Mouse (Mus musculus) liver, postnatal 0 days (tissue): ENCODE measurements around the gene Meis2. TPM values are rescaled to one million over a fixed set of nuclear protein-coding genes. Genes with fewer than 3 reads are reported as not detected.

Experiments used
- ATAC-seq: fragments of 200-750 bp; cut with Nextera tagmentation; 2 replicates; pipeline ENCODE4 v1.8.0; 2017; ENCODE audit warnings: mild to moderate bottlenecking, moderate library complexity
- DNase-seq: peaks from one replicate; pipeline ENCODE4 v3.0.0-alpha.2; 2016
- H3K27ac ChIP-seq: fragments of 300-500 bp; sonication (generic); 2 replicates; pipeline ENCODE4 v1.5.1; 2014; ENCODE audit warnings: antibody characterized with exemption, moderate library complexity, mild to moderate bottlenecking, low read depth
- H3K27me3 ChIP-seq: fragments of 300-500 bp; sonication (generic); 2 replicates; pipeline ENCODE4 v1.6.1; 2014; ENCODE audit warnings: low read length, control low read depth, mixed read lengths; ENCODE audit not compliant: insufficient read depth
- H3K36me3 ChIP-seq: fragments of 300-500 bp; sonication (generic); replicated peaks from 2 replicates; pipeline ENCODE4 v1.6.1; 2014; ENCODE audit warnings: mild to moderate bottlenecking, control low read depth, low read length, moderate library complexity, mixed read lengths; ENCODE audit not compliant: insufficient read depth
- H3K4me1 ChIP-seq: fragments of 300-500 bp; sonication (generic); 2 replicates; pipeline ENCODE4 v1.6.1; 2014; ENCODE audit warnings: antibody characterized with exemption, mild to moderate bottlenecking, control low read depth; ENCODE audit not compliant: insufficient read depth
- H3K4me2 ChIP-seq: fragments of 300-500 bp; sonication (generic); 2 replicates; pipeline ENCODE4 v1.6.1; 2014; ENCODE audit warnings: low read depth, mild to moderate bottlenecking, low read length, moderate library complexity, mixed read lengths
- H3K4me3 ChIP-seq: fragments of 300-500 bp; sonication (generic); 2 replicates; pipeline ENCODE4 v1.5.1; 2014; ENCODE audit warnings: low read depth, low read length
- H3K9ac ChIP-seq: fragments of 300-500 bp; sonication (generic); replicated peaks from 2 replicates; pipeline ENCODE4 v1.6.1; 2014; ENCODE audit warnings: mild to moderate bottlenecking, moderate library complexity
- H3K9me3 ChIP-seq: fragments of 300-500 bp; sonication (generic); 2 replicates; pipeline ENCODE4 v1.6.1; 2016; ENCODE audit warnings: mild to moderate bottlenecking, control low read depth, low read length, mixed read lengths
- CTCF ChIP-seq: sonication (generic); IDR thresholded peaks from 2 replicates; pipeline ENCODE4 v1.5.1; 2016; ENCODE audit warnings: antibody characterized with exemption, low read depth
- EP300 ChIP-seq: IDR thresholded peaks from 2 replicates; pipeline ENCODE4 v1.6.1; 2016; ENCODE audit warnings: antibody characterized with exemption, low read depth, mild to moderate bottlenecking
- whole genome bisulfite sequencing: fragments of 180-500 bp; shearing (Covaris S2); extraction: QIAGEN DNeasy Blood & Tissue Kit; methylation state at CpG from one replicate; pipeline ENCODE4 v1.1.7; 2014; ENCODE audit not compliant: insufficient replicate concordance; 5-methylcytosine and 5-hydroxymethylcytosine counted together
- polyA plus RNA-seq: library from polyadenylated mRNA; unstranded; fragments of >200 nt; fragmentation: Nextera tagmentation; extraction: Ambion mirVana; gene quantifications from 2 replicates; pipeline ENCODE4 v1.2.1, GENCODE M21; 2015

Meis2 gene
- polyA plus RNA-seq, 1 experiment from 2014 or later, result 2.0 TPM

DNA sequence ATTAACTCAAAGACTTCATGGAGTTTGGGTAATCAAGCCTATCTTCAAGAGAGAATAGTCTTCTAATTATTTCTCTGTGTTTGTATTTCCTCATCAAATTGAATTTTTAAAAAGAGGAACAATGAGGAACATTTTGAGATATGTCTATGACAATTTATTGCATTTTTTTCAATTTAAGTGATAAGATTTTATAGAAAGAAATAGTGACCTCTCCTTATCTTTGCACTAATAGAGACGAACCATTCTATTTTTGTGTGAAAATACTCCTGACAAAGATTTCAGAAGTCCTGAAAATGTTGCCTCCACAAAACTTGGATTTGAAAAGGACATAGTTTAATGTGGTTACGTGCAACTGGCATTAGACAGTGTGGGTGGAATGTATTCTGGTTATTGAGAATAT, 131.3 kb downstream of the Meis2 start:
- Histone ChIP-seq H3K36me3 (no peaks in the 10 kb centered on the region), H3K4me2 (no peak overlapping the region), H3K4me1 (peaks cover 3% of the 10 kb centered on the region; the same call in 1 of the 2 replicates), H3K27ac (no peak overlapping the region), H3K9ac (no peak overlapping the region), H3K4me3 (no peak overlapping the region), H3K27me3 (no peaks in the 10 kb centered on the region), H3K9me3 (no peaks in the 10 kb centered on the region)
- DNase-seq (no peak), ATAC-seq (no peak)
- TF ChIP-seq CTCF (no peak), EP300 (no peak)
- WGBS, result 63% methylated on average over 2 of the region's 2 CpGs

DNA sequence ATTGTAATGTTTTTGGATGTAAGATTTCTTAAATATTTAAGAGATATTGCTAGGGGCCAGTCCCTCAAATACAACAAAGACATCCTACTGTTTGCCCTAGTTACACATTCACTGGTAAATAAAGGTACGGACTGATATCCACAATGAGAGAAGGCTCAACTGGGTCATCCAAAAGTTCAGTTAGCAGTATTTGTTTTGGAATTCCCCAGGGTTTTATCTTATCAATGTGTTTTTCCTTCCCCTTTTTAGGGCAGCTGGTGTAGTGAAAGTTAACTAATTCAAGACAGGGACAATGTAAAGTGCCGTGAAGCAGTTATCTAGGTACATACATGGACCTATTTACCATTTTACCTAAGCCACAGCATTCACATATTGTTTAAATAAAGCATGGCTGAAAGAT, 132.4 kb downstream of the Meis2 start:
- Histone ChIP-seq H3K27ac (0 out of 2 replicates have a peak overlapping the region, but pooled peaks have one; percentile 13), H3K27me3 (no peaks in the 10 kb centered on the region), H3K4me3 (no peak overlapping the region), H3K4me1 (peaks cover 3% of the 10 kb centered on the region; the same call in 1 of the 2 replicates), H3K9ac (no peak overlapping the region), H3K36me3 (no peaks in the 10 kb centered on the region), H3K9me3 (no peaks in the 10 kb centered on the region), H3K4me2 (peak overlapping the region; percentile 27; the same call in 1 of the 2 replicates)
- DNase-seq (no peak), ATAC-seq (peak; percentile 57)
- TF ChIP-seq EP300 (no peak), CTCF (no peak)
- WGBS, result 18% methylated on average over 2 of the region's 2 CpGs

DNA sequence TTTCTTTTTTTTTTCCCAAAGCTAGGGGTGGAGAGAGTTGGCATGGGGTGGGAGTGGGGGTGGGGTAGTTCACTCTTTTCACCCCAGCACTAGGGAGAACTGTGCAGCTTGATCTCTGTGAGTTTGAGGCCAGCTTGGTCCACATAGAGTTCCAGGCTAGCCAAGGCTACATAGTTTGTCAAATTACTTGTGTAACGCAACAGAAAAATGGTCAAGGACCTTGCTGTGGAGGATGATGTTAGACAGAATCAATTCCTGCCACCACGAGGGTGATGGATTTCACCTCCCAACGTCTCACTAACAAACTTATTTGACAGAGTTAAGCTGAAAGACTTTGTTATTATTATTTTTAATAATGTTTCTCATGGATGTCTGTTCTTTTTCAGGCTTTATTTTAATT, 139.9 kb downstream of the Meis2 start:
- Histone ChIP-seq H3K9me3 (no peaks in the 10 kb centered on the region), H3K9ac (no peak overlapping the region), H3K4me2 (no peak overlapping the region), H3K4me1 (no peaks in the 10 kb centered on the region), H3K4me3 (no peak overlapping the region), H3K27me3 (no peaks in the 10 kb centered on the region), H3K36me3 (no peaks in the 10 kb centered on the region), H3K27ac (no peak overlapping the region)
- no peak for ATAC-seq
- 68% methylated on average over 3 of the region's 3 CpGs for WGBS
- DNase-seq, result no peak
- TF ChIP-seq CTCF (no peak), EP300 (no peak)

DNA sequence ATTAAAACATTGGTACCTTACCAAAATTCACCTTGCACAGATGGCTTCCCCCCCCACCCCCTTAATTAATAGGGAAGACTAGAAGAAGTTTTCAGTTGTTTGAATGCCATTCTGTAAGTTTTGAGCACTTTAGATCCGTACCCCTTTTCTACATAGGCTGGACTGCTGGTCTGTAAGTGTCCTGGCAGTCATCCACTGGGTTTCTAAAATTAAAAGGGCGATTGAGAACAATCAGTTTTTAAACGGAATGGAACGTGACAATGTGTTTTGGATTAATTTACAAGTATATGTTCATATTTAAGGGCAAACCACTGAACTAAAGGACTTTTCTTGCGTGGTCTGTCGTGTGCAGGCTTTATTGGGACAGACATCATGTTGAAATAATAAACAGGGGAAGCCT, 141.2 kb downstream of the Meis2 start:
- Histone ChIP-seq H3K4me3 (no peak overlapping the region), H3K4me2 (no peak overlapping the region), H3K4me1 (no peaks in the 10 kb centered on the region), H3K27ac (no peak overlapping the region), H3K9me3 (no peaks in the 10 kb centered on the region), H3K27me3 (no peaks in the 10 kb centered on the region), H3K9ac (no peak overlapping the region), H3K36me3 (no peaks in the 10 kb centered on the region)
- TF ChIP-seq EP300 (no peak), CTCF (no peak)
- DNase-seq (no peak), ATAC-seq (no peak)
- 75% methylated on average over 6 of the region's 6 CpGs for WGBS

DNA sequence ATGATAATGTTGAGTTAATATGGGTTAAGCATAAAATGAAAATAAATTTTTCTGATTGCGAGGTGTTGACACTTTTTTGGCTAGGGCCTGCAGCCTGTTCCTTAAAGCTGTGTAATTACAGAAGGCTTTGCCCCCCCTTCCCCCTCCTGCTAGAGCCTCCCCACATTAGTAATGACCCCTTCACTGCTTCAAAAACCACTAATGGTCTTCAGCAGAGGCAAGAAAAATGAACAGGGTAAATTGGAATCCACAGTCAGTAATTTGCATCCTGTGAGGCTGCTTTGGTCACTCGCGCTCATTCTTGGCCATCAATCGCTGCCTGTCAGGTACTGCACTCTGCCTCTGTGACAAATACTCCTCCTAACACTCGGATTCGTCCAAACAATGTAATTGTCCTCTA, 142.4 kb downstream of the Meis2 start:
- H3K9me3 ChIP-seq, result no peaks in the 10 kb centered on the region
- 57% methylated on average over 6 of the region's 6 CpGs for WGBS
- ATAC-seq, result no peak
- no peak for DNase-seq
- H3K36me3 ChIP-seq, result no peaks in the 10 kb centered on the region
- H3K4me3 ChIP-seq, result no peak overlapping the region
- H3K4me2 ChIP-seq, result no peak overlapping the region
- no peaks in the 10 kb centered on the region for H3K27me3 ChIP-seq
- no peaks in the 10 kb centered on the region for H3K4me1 ChIP-seq
- H3K27ac ChIP-seq, result no peak overlapping the region
- H3K9ac ChIP-seq, result no peak overlapping the region
- TF ChIP-seq CTCF, result no peak
- no peak for TF ChIP-seq EP300

DNA sequence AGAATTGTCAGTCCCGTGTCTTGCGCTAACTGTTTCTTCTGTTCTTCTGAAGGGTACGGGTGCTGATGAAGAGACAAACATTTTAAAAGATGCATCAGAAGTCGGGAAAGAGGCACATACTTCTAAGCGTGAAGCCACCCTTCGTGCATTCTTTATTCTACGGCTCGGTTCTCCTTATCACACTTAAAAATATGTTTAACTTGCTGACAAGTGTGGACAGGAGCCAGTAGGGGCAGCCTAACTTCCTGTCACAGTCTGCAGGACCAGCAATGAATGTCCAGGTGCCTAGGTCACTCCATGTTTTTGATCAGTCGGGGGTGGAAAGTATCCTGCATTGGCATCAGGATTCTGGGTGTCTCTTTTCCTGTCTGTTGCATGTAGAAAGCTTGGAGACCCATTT, 144.0 kb downstream of the Meis2 start:
- ATAC-seq, result no peak
- H3K36me3 ChIP-seq, result no peaks in the 10 kb centered on the region
- no peak overlapping the region for H3K27ac ChIP-seq
- 55% methylated on average over 9 of the region's 9 CpGs for WGBS
- DNase-seq, result no peak
- H3K4me2 ChIP-seq, result no peak overlapping the region
- H3K4me3 ChIP-seq, result no peak overlapping the region
- no peak overlapping the region for H3K9ac ChIP-seq
- H3K27me3 ChIP-seq, result no peaks in the 10 kb centered on the region
- TF ChIP-seq CTCF, result no peak
- no peaks in the 10 kb centered on the region for H3K4me1 ChIP-seq
- H3K9me3 ChIP-seq, result no peaks in the 10 kb centered on the region

DNA sequence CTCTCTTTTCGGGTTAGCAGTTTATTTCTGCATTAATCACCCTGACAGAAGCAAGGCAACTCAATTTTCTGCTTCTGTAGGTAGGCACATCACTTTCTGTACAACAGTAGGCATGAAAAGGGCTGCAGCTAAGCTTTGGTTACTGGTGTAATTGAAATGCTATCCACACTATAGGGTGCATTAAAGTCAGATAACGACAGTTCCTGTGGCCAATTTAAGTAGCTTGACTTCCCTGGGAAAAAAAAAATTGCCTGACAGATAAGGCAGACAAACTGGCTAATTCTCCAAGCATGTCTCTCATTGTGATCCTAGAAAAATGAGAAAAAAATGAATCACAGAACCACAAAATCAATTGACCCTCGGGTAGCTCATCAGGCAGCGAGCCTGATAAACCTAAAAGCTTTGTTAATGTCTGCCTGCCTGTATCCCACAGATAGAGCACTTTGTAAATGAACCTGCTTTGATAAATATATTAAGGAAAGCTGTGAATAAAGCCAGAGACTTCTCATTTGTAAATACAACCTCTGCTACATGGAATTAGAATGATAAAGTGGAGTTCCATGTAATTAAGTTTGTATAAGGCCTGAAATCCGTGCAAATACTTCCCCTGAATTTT, 145.2 kb downstream of the Meis2 start:
- Histone ChIP-seq H3K9ac (no peak overlapping the region), H3K27ac (no peak overlapping the region), H3K27me3 (no peaks in the 10 kb centered on the region), H3K4me2 (no peak overlapping the region), H3K9me3 (no peaks in the 10 kb centered on the region), H3K4me1 (no peaks in the 10 kb centered on the region), H3K4me3 (no peak overlapping the region), H3K36me3 (no peaks in the 10 kb centered on the region)
- DNase-seq (no peak), ATAC-seq (no peak)
- 64% methylated on average over 5 of the region's 5 CpGs for WGBS
- TF ChIP-seq EP300 (no peak), CTCF (no peak)
